Mouse (Mus musculus): Measurements from ENCODE around the gene Klra8. TPM values are rescaled to one million over a fixed set of nuclear protein-coding genes. Genes with fewer than 3 reads are reported as not detected.
"Not testable (repeated sequence)": the region's sequence is repeated elsewhere in the genome, so short reads cannot be mapped to it uniquely, and the experiment has no call there.

Klra8 gene
- not detected in 2 replicates for polyA plus RNA-seq (2012; rRNA removed)
- not detected in 2 replicates for polyA plus RNA-seq (2014; fragmentation: Nextera tagmentation; extraction: Ambion mirVana)

GRCm38 (mm10) chr6:130129798-130130197, at the start of gene Klra8:
Klra8 (minus strand) TSS chr6:130129898.
- WGBS (ENCODE audit: insufficient replicate concordance) = 39% methylated on average over 4 of the region's 4 CpGs
- not testable (repeated sequence) for H3K36me3 ChIP-seq (replicated peaks; ENCODE audit: control insufficient read depth, insufficient read depth, low read depth); ATAC-seq (ENCODE audit: insufficient read depth); H3K4me2 ChIP-seq (ENCODE audit: low read depth); H3K9ac ChIP-seq (replicated peaks); H3K27ac ChIP-seq; H3K9me3 ChIP-seq (ENCODE audit: control insufficient read depth, low read length); H3K4me1 ChIP-seq (replicated peaks; ENCODE audit: control insufficient read depth in 2 of 2, insufficient read depth in 2 of 2, low read length in 1 of 2); H3K27me3 ChIP-seq (ENCODE audit: control insufficient read depth, insufficient read depth, low read length); DNase-seq (ENCODE audit: low read depth in 3 of 3, low spot score in 3 of 3); H3K4me3 ChIP-seq (ENCODE audit: insufficient read depth in 1 of 2, low read depth in 2 of 2, low read length in 2 of 2)

- Histone ChIP-seq H3K4me1 (replicated peaks; ENCODE audit: control insufficient read depth in 2 of 2, insufficient read depth in 2 of 2, low read length in 1 of 2) (no peaks in the 10 kb centered on the region), H3K36me3 (replicated peaks; ENCODE audit: control insufficient read depth, insufficient read depth, low read depth) (no peaks in the 10 kb centered on the region), H3K27ac (no peak overlapping the region), H3K9ac (replicated peaks) (no peak overlapping the region), H3K4me2 (ENCODE audit: low read depth) (no peak overlapping the region), H3K9me3 (ENCODE audit: control insufficient read depth, low read length) (no peaks in the 10 kb centered on the region), H3K4me3 (ENCODE audit: insufficient read depth in 1 of 2, low read depth in 2 of 2, low read length in 2 of 2) (no peak overlapping the region), H3K27me3 (ENCODE audit: control insufficient read depth, insufficient read depth, low read length) (no peaks in the 10 kb centered on the region)
- TF ChIP-seq EP300 (IDR thresholded peaks at IDR 0.05; ENCODE audit: low read depth) (no peak), CTCF (IDR thresholded peaks at IDR 0.05; ENCODE audit: low read depth) (no peak)
- DNase-seq (ENCODE audit: low read depth in 3 of 3, low spot score in 3 of 3) (no peak), ATAC-seq (ENCODE audit: insufficient read depth) (no peak)
- WGBS (ENCODE audit: insufficient replicate concordance) = 53% methylated on average over 1 of the region's 1 CpGs
These were observed 19.2 kb downstream of the Klra8 start for GRCm38 (mm10) chr6:130110485-130110884.

- H3K4me2 ChIP-seq (ENCODE audit: low read depth) = not testable (repeated sequence)
These were observed 27.0 kb downstream of the Klra8 start for GRCm38 (mm10) chr6:130102743-130103142.

GRCm38 (mm10) chr6:130092336-130092948, 37.3 kb downstream of the Klra8 start:
- ATAC-seq (ENCODE audit: insufficient read depth) = no peak
- 55% methylated on average over 5 of the region's 5 CpGs for WGBS (ENCODE audit: insufficient replicate concordance)
- no peak for DNase-seq (ENCODE audit: low read depth in 3 of 3, low spot score in 3 of 3)

More at GRCm38 (mm10) chr6:130102743-130103142, 27.0 kb downstream of the Klra8 start:
- H3K4me3 ChIP-seq (ENCODE audit: insufficient read depth in 1 of 2, low read depth in 2 of 2, low read length in 2 of 2); H3K36me3 ChIP-seq (replicated peaks; ENCODE audit: control insufficient read depth, insufficient read depth, low read depth); DNase-seq (ENCODE audit: low read depth in 3 of 3, low spot score in 3 of 3); H3K4me1 ChIP-seq (replicated peaks; ENCODE audit: control insufficient read depth in 2 of 2, insufficient read depth in 2 of 2, low read length in 1 of 2); H3K27me3 ChIP-seq (ENCODE audit: control insufficient read depth, insufficient read depth, low read length); H3K9ac ChIP-seq (replicated peaks); ATAC-seq (ENCODE audit: insufficient read depth); H3K9me3 ChIP-seq (ENCODE audit: control insufficient read depth, low read length); H3K27ac ChIP-seq: not testable (repeated sequence)
- WGBS (ENCODE audit: insufficient replicate concordance) = 62% methylated on average over 3 of the region's 3 CpGs

GRCm38 (mm10) chr6:130067171-130067570, 62.5 kb downstream of the Klra8 start, which contains the start of gene Klra4:
Klra4 (minus strand) TSS chr6:130067271.
- not testable (repeated sequence) for H3K36me3 ChIP-seq (replicated peaks; ENCODE audit: control insufficient read depth, insufficient read depth, low read depth); H3K27me3 ChIP-seq (ENCODE audit: control insufficient read depth, insufficient read depth, low read length); H3K27ac ChIP-seq; H3K9ac ChIP-seq (replicated peaks); DNase-seq (ENCODE audit: low read depth in 3 of 3, low spot score in 3 of 3); H3K4me2 ChIP-seq (ENCODE audit: low read depth); ATAC-seq (ENCODE audit: insufficient read depth); H3K4me1 ChIP-seq (replicated peaks; ENCODE audit: control insufficient read depth in 2 of 2, insufficient read depth in 2 of 2, low read length in 1 of 2); H3K9me3 ChIP-seq (ENCODE audit: control insufficient read depth, low read length); H3K4me3 ChIP-seq (ENCODE audit: insufficient read depth in 1 of 2, low read depth in 2 of 2, low read length in 2 of 2)
- WGBS (ENCODE audit: insufficient replicate concordance) = 54% methylated on average over 1 of the region's 1 CpGs

More at GRCm38 (mm10) chr6:130092336-130092948, 37.3 kb downstream of the Klra8 start:
- TF ChIP-seq CTCF (IDR thresholded peaks at IDR 0.05; ENCODE audit: low read depth) (no peak), EP300 (IDR thresholded peaks at IDR 0.05; ENCODE audit: low read depth) (no peak)
- no peak overlapping the region for H3K4me3 ChIP-seq (ENCODE audit: insufficient read depth in 1 of 2, low read depth in 2 of 2, low read length in 2 of 2)
- H3K27ac ChIP-seq = no peak overlapping the region
- no peak overlapping the region for H3K4me2 ChIP-seq (ENCODE audit: low read depth)
- H3K36me3 ChIP-seq (replicated peaks; ENCODE audit: control insufficient read depth, insufficient read depth, low read depth) = no peaks in the 10 kb centered on the region
- no peaks in the 10 kb centered on the region for H3K4me1 ChIP-seq (replicated peaks; ENCODE audit: control insufficient read depth in 2 of 2, insufficient read depth in 2 of 2, low read length in 1 of 2)
- no peaks in the 10 kb centered on the region for H3K27me3 ChIP-seq (ENCODE audit: control insufficient read depth, insufficient read depth, low read length)
- H3K9me3 ChIP-seq (ENCODE audit: control insufficient read depth, low read length) = no peaks in the 10 kb centered on the region
- no peak overlapping the region for H3K9ac ChIP-seq (replicated peaks)

Other genes with a start within 250 kb of the Klra8 start
- not detected in 2 replicates for gene Klra5, start 212.2 kb downstream of the Klra8 start, polyA plus RNA-seq (2012; rRNA removed)
- not detected in 2 replicates for gene Klra5, start 212.2 kb downstream of the Klra8 start, polyA plus RNA-seq (2014; fragmentation: Nextera tagmentation; extraction: Ambion mirVana)
- not detected in 2 replicates for gene Klra6, start 102.9 kb downstream of the Klra8 start, polyA plus RNA-seq (2012; rRNA removed)
- not detected in 2 replicates for gene Klra6, start 102.9 kb downstream of the Klra8 start, polyA plus RNA-seq (2014; fragmentation: Nextera tagmentation; extraction: Ambion mirVana)
- gene Klra4, start 62.6 kb downstream of the Klra8 start, polyA plus RNA-seq (2012; rRNA removed) = not detected in 2 replicates
- not detected in 2 replicates for gene Klra4, start 62.6 kb downstream of the Klra8 start, polyA plus RNA-seq (2014; fragmentation: Nextera tagmentation; extraction: Ambion mirVana)
- not detected in 2 replicates for gene Klra9, start 63.2 kb upstream of the Klra8 start, polyA plus RNA-seq (2012; rRNA removed)
- gene Klra9, start 63.2 kb upstream of the Klra8 start, polyA plus RNA-seq (2014; fragmentation: Nextera tagmentation; extraction: Ambion mirVana) = not detected in 2 replicates
- not detected in 2 replicates for gene Klra7, start 103.4 kb upstream of the Klra8 start, polyA plus RNA-seq (2012; rRNA removed)
- gene Klra7, start 103.4 kb upstream of the Klra8 start, polyA plus RNA-seq (2014; fragmentation: Nextera tagmentation; extraction: Ambion mirVana) = not detected in 2 replicates
- gene Klra10, start 152.0 kb upstream of the Klra8 start, polyA plus RNA-seq (2012; rRNA removed) = not detected in 2 replicates
- not detected in 2 replicates for gene Klra10, start 152.0 kb upstream of the Klra8 start, polyA plus RNA-seq (2014; fragmentation: Nextera tagmentation; extraction: Ambion mirVana)
- not detected in 2 replicates for gene Klra3, start 207.7 kb upstream of the Klra8 start, polyA plus RNA-seq (2012; rRNA removed)
- not detected in 2 replicates for gene Klra3, start 207.7 kb upstream of the Klra8 start, polyA plus RNA-seq (2014; fragmentation: Nextera tagmentation; extraction: Ambion mirVana)